Mouse (Mus musculus) liver, embryonic 14 days (tissue): Measurements from ENCODE around the gene Cd300lf. TPM values are rescaled to one million over a fixed set of nuclear protein-coding genes. Genes with fewer than 3 reads are reported as not detected.

Experiments used
- polyA plus RNA-seq: library from polyadenylated mRNA; depleted of rRNA; stranded (reverse); fragments of >200 nt; gene quantifications from 2 replicates; pipeline ENCODE4 v1.2.3, GENCODE M21; 2012; rRNA removed

The Cd300lf gene
- 1.7 and 2.1 TPM in 2 replicates for polyA plus RNA-seq

DNA sequence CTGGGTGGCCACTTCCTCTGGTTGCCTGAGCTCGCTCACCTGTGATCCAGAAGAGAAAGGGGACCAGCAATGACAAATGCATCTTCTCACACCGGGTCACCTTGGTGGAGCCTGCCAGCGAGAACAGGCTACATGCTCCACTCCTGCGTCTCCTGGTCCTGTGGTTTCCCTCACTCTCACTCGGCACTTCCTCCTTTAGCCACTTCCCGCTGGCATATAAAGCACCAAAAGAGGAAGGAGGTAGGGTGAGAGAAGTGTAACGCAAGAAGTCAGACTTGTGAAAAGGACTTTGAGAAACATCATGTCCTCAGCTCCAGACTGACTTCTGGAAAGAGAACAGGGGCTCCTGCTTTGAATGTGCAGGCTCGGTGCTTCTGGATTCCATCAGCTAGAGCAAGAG lies at the start of gene Cd300lf:
Gene Cd300lf (minus strand): TSS at position 193 of the 400 bp plus-strand sequence.

DNA sequence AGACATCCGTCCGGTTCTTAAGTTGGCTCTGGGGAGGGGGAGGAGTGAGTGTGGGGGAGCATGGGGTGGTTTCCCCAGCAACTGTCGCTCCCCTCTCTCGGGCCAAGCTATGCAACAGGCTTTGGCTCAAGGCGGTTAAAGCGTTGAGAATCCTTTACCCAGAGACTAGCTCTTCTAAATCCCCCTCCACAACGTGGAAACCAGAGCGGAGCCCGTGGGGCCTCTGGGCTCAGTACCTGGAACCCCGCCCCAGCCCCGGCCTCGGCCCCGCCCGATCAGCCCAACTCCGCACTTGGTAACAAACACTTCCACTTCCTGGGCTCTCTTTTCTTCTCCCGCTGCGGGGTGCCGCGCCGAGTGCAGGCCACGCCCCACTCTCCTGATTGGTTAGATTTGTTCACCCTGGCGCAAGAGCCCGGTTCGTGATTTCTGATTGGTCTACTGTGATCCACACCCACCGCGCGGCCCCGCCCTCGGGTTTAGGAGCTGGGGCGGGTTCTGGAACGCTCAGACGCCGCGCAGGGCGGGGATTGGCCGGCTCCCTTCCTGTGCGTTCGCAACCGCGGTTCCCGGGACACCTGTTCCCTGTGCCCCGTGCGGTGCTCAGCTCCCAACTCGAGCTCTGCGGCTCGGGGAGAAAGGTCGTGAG lies 29.2 kb upstream of the Cd300lf start, which contains the start of gene Slc9a3r1:
Gene Slc9a3r1 (plus strand): TSS at position 510 of the 649 bp plus-strand sequence.

GRCm38 (mm10) chr11:115091362-115091901 lies 42.4 kb downstream of the Cd300lf start, which contains the start of gene Rab37:
Gene Rab37, plus strand, starts transcription at chr11:115091431.

Other genes starting within 250 kb of the Cd300lf start
- 1.9 and 2.8 TPM in 2 replicates for gene Cd300a, start 244.0 kb downstream of the Cd300lf start, polyA plus RNA-seq
- gene Cd300lb, start 199.6 kb downstream of the Cd300lf start, polyA plus RNA-seq, result 0.56 and 0.58 TPM in 2 replicates
- gene Cd300c, start 164.8 kb downstream of the Cd300lf start, polyA plus RNA-seq, result 0.08 and 0.09 TPM in 2 replicates
- 0.85 and 1.1 TPM in 2 replicates for gene Cd300ld, start 144.1 kb downstream of the Cd300lf start, polyA plus RNA-seq
- gene Cd300c2, start 132.1 kb downstream of the Cd300lf start, polyA plus RNA-seq, result 4.0 and 6.0 TPM in 2 replicates
- gene Cd300ld2, start 117.8 kb downstream of the Cd300lf start, polyA plus RNA-seq, result not detected in 2 replicates
- gene Cd300ld4, start 107.0 kb downstream of the Cd300lf start, polyA plus RNA-seq, result 0.07 TPM in 1 of 2 replicates, not detected in the other
- 0.06 and 0.15 TPM in 2 replicates for gene Cd300ld5, start 96.2 kb downstream of the Cd300lf start, polyA plus RNA-seq
- gene Cd300ld3, start 85.6 kb downstream of the Cd300lf start, polyA plus RNA-seq, result 0.53 and 0.97 TPM in 2 replicates
- gene Cd300e, start 71.8 kb downstream of the Cd300lf start, polyA plus RNA-seq, result 0.50 and 0.73 TPM in 2 replicates
- 1.6 and 1.8 TPM in 2 replicates for gene Rab37, start 42.6 kb downstream of the Cd300lf start, polyA plus RNA-seq
- gene Slc9a3r1, start 29.3 kb upstream of the Cd300lf start, polyA plus RNA-seq, result 37.4 and 43.9 TPM in 2 replicates
- gene Tmem104, start 53.5 kb upstream of the Cd300lf start, polyA plus RNA-seq, result 1.2 and 1.7 TPM in 2 replicates
- 7.6 and 9.0 TPM in 2 replicates for gene Nat9, start 53.9 kb upstream of the Cd300lf start, polyA plus RNA-seq
- 0.12 and 0.20 TPM in 2 replicates for gene Grin2c, start 133.3 kb upstream of the Cd300lf start, polyA plus RNA-seq
- gene Fdxr, start 143.1 kb upstream of the Cd300lf start, polyA plus RNA-seq, result 12.0 and 14.4 TPM in 2 replicates
- 6.1 and 6.9 TPM in 2 replicates for gene Fads6, start 163.7 kb upstream of the Cd300lf start, polyA plus RNA-seq
- not detected in 2 replicates for gene Otop2, start 173.2 kb upstream of the Cd300lf start, polyA plus RNA-seq
- gene Ush1g, start 188.0 kb upstream of the Cd300lf start, polyA plus RNA-seq, result 0.05 and 0.07 TPM in 2 replicates
- not detected in 2 replicates for gene Otop3, start 200.7 kb upstream of the Cd300lf start, polyA plus RNA-seq
- gene Hid1, start 233.8 kb upstream of the Cd300lf start, polyA plus RNA-seq, result 0.57 and 0.70 TPM in 2 replicates
- 1.4 and 1.5 TPM in 2 replicates for gene Cdr2l, start 247.9 kb upstream of the Cd300lf start, polyA plus RNA-seq